Mouse (Mus musculus): ENCODE measurements at regions not wholly inside any gene's neighbourhood (a gene's known extent, or its start where the extent isn't known, plus 50 kb on each side); places are given as distances from the start of the nearest gene placed in this dataset.

DNA sequence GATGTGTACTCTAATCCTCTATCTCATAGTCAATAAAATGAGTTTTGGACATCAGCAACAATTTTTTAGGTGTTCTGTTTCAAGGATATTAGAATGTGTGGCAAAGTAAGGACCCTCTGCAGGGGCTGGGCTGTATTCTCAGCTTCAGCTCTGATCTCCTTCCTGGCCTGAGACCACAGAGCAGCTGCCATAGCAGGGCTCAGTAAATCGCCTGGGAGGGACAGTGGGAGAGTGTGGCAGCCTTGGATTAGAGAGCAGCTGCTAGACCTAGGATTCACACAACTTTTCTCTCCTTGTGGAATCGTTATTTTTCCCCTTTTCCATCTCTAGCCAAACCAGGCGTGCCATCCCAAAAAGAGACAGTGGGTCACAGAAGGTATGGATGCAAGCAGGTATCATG, 222.8 kb downstream of the Cog6 start:
- DNase-seq (ENCODE audit: low read depth in 3 of 3, low spot score in 3 of 3): no peak
- H3K4me3 ChIP-seq (ENCODE audit: insufficient read depth in 1 of 2, low read depth in 2 of 2, low read length in 2 of 2): no peak overlapping the region
- H3K9ac ChIP-seq (replicated peaks): no peak overlapping the region
- no peaks in the 10 kb centered on the region for H3K27me3 ChIP-seq (ENCODE audit: control insufficient read depth, insufficient read depth, low read length)
- no peaks in the 10 kb centered on the region for H3K36me3 ChIP-seq (replicated peaks; ENCODE audit: control insufficient read depth, insufficient read depth, low read depth)
- no peaks in the 10 kb centered on the region for H3K4me1 ChIP-seq (replicated peaks; ENCODE audit: control insufficient read depth in 2 of 2, insufficient read depth in 2 of 2, low read length in 1 of 2)
- no peak for ATAC-seq (ENCODE audit: insufficient read depth)
- TF ChIP-seq EP300 (IDR thresholded peaks at IDR 0.05; ENCODE audit: low read depth) (no peak), CTCF (IDR thresholded peaks at IDR 0.05; ENCODE audit: low read depth) (no peak)
- H3K4me2 ChIP-seq (ENCODE audit: low read depth): no peak overlapping the region
- 52% methylated on average over 3 of the region's 3 CpGs for WGBS (ENCODE audit: insufficient replicate concordance)
- no peaks in the 10 kb centered on the region for H3K9me3 ChIP-seq (ENCODE audit: control insufficient read depth, low read length)
- no peak overlapping the region for H3K27ac ChIP-seq

GRCm38 (mm10) chr3:52792801-52793200, 224.2 kb downstream of the Cog6 start:
- Histone ChIP-seq H3K9me3 (ENCODE audit: control insufficient read depth, low read length) (no peaks in the 10 kb centered on the region), H3K9ac (replicated peaks) (no peak overlapping the region), H3K4me1 (replicated peaks; ENCODE audit: control insufficient read depth in 2 of 2, insufficient read depth in 2 of 2, low read length in 1 of 2) (peaks cover 0 to 3% of the 10 kb centered on the region in 2 experiments; a peak in 2 of 4 replicates), H3K27ac (no peak overlapping the region), H3K4me2 (ENCODE audit: low read depth) (no peak overlapping the region), H3K4me3 (ENCODE audit: insufficient read depth in 1 of 2, low read depth in 2 of 2, low read length in 2 of 2) (no peak overlapping the region), H3K27me3 (ENCODE audit: control insufficient read depth, insufficient read depth, low read length) (no peaks in the 10 kb centered on the region), H3K36me3 (replicated peaks; ENCODE audit: control insufficient read depth, insufficient read depth, low read depth) (no peaks in the 10 kb centered on the region)
- ATAC-seq (ENCODE audit: insufficient read depth): no peak
- no peak for TF ChIP-seq CTCF (IDR thresholded peaks at IDR 0.05; ENCODE audit: low read depth)
- TF ChIP-seq EP300 (IDR thresholded peaks at IDR 0.05; ENCODE audit: low read depth): no peak
- WGBS (ENCODE audit: insufficient replicate concordance): 64% methylated on average over 3 of the region's 3 CpGs
- DNase-seq (ENCODE audit: low read depth in 3 of 3, low spot score in 3 of 3): no peak

DNA sequence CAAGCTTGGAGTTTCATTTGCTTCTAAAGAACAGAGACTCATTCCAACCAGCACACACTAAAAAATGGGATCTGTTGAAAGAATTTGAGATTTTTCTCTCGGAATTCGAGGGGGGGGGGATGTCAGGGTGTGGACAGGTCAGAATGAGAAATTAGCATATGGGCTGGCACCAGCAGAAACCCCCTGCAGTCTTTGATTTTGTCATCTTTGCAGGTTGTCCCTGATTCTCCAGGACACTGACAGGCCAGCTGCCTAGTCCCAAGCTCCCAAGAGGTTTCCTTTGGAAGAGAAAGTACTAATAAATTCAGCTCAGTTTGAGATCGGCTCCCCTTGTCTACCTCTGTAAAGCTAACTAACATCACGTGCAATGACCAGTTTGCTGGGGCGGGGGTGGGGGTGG, 224.9 kb downstream of the Cog6 start:
- ATAC-seq (ENCODE audit: insufficient read depth): no peak
- 27% methylated on average over 5 of the region's 5 CpGs for WGBS (ENCODE audit: insufficient replicate concordance)

DNA sequence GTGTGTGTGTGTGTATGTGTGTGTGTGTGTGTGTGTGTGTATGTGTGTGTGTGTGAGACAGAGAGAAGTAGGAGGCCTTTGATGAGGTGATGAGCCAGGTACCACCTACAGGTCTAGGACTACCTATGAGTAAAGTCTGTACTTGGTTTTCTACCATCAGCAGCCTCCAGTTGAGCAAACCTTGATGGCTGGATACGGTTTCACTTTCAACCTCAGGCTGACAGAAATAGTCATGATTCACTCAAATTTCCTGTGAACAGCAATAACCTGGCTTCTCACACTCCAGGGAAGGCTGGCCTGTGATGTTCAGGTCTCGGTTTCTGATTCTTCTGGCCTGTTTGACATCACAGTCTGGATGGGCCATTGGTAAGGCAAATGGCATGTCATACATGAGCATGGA, 226.1 kb downstream of the Cog6 start:
- H3K27ac ChIP-seq: no peak overlapping the region
- WGBS (ENCODE audit: insufficient replicate concordance): 63% methylated on average over 2 of the region's 2 CpGs
- H3K9me3 ChIP-seq (ENCODE audit: control insufficient read depth, low read length): no peaks in the 10 kb centered on the region
- H3K4me3 ChIP-seq (ENCODE audit: insufficient read depth in 1 of 2, low read depth in 2 of 2, low read length in 2 of 2): no peak overlapping the region
- TF ChIP-seq EP300 (IDR thresholded peaks at IDR 0.05; ENCODE audit: low read depth): no peak
- TF ChIP-seq CTCF (IDR thresholded peaks at IDR 0.05; ENCODE audit: low read depth): no peak
- ATAC-seq (ENCODE audit: insufficient read depth) (no peak), DNase-seq (ENCODE audit: low read depth in 3 of 3, low spot score in 3 of 3) (no peak)
- H3K4me1 ChIP-seq (replicated peaks; ENCODE audit: control insufficient read depth in 2 of 2, insufficient read depth in 2 of 2, low read length in 1 of 2): peaks cover 0 to 3% of the 10 kb centered on the region in 2 experiments; a peak in 3 of 4 replicates
- H3K36me3 ChIP-seq (replicated peaks; ENCODE audit: control insufficient read depth, insufficient read depth, low read depth): no peaks in the 10 kb centered on the region
- H3K9ac ChIP-seq (replicated peaks): no peak overlapping the region
- H3K27me3 ChIP-seq (ENCODE audit: control insufficient read depth, insufficient read depth, low read length): no peaks in the 10 kb centered on the region
- H3K4me2 ChIP-seq (ENCODE audit: low read depth): no peak overlapping the region

More for the DNA sequence above, 224.9 kb downstream of the Cog6 start:
- no peak for DNase-seq (ENCODE audit: low read depth in 3 of 3, low spot score in 3 of 3)
- Histone ChIP-seq H3K4me1 (replicated peaks; ENCODE audit: control insufficient read depth in 2 of 2, insufficient read depth in 2 of 2, low read length in 1 of 2) (peaks cover 0 to 3% of the 10 kb centered on the region in 2 experiments; a peak in 3 of 4 replicates), H3K27me3 (ENCODE audit: control insufficient read depth, insufficient read depth, low read length) (no peaks in the 10 kb centered on the region), H3K4me3 (ENCODE audit: insufficient read depth in 1 of 2, low read depth in 2 of 2, low read length in 2 of 2) (no peak overlapping the region), H3K36me3 (replicated peaks; ENCODE audit: control insufficient read depth, insufficient read depth, low read depth) (no peaks in the 10 kb centered on the region), H3K4me2 (ENCODE audit: low read depth) (no peak overlapping the region), H3K27ac (no peak overlapping the region), H3K9ac (replicated peaks) (no peak overlapping the region), H3K9me3 (ENCODE audit: control insufficient read depth, low read length) (no peaks in the 10 kb centered on the region)
- no peak for TF ChIP-seq EP300 (IDR thresholded peaks at IDR 0.05; ENCODE audit: low read depth)
- TF ChIP-seq CTCF (IDR thresholded peaks at IDR 0.05; ENCODE audit: low read depth): no peak

DNA sequence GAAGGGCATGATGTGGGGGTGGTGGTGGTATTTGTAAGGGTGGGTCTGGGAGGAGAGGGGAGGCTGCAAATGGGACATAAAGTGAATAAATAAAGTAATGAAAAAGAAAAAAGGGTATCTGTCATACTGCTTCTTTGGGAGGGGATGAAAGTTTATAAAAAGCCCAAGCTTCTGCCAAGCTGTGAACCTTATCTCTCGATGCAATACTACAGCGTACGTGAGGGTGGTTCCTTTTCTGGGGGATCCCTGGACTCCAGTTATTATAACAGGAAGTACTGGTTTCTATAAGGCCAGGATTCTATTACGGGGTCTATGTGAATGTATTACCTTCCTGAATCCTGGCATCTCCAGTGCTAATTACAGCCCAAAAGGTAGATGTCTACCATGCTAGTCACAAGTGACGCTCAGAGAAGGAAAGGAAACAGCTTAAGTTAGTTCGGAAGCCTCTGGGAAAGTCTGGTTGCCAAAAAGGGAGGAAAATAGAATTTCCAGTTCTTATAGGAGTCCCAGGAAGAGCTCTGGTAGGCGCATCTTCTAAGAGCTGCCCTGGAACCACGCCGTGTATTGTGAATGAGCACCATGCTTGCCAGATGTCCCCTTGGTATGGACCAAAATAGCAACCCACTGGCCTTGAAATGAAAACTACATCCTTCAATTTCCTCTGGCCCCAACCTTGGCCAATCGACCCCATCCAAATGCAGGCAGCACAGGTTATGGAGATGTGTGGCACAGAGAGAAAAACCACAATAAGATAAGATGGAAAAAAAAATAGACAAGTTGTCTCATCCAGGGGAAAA, 228.9 kb downstream of the Cog6 start:
- H3K4me2 ChIP-seq (ENCODE audit: low read depth): no peak overlapping the region
- 45% methylated on average over 10 of the region's 10 CpGs for WGBS (ENCODE audit: insufficient replicate concordance)
- no peak overlapping the region for H3K9ac ChIP-seq (replicated peaks)

More for the DNA sequence above, 228.9 kb downstream of the Cog6 start:
- Histone ChIP-seq H3K27ac (no peak overlapping the region), H3K27me3 (ENCODE audit: control insufficient read depth, insufficient read depth, low read length) (no peaks in the 10 kb centered on the region), H3K36me3 (replicated peaks; ENCODE audit: control insufficient read depth, insufficient read depth, low read depth) (no peaks in the 10 kb centered on the region), H3K9me3 (ENCODE audit: control insufficient read depth, low read length) (no peaks in the 10 kb centered on the region), H3K4me1 (replicated peaks; ENCODE audit: control insufficient read depth in 2 of 2, insufficient read depth in 2 of 2, low read length in 1 of 2) (peaks cover 2 to 3% of the 10 kb centered on the region in 2 experiments; a peak in 3 of 4 replicates), H3K4me3 (ENCODE audit: insufficient read depth in 1 of 2, low read depth in 2 of 2, low read length in 2 of 2) (no peak overlapping the region)
- ATAC-seq (ENCODE audit: insufficient read depth): peak; percentile 50; the same call in 1 of the 2 replicates
- DNase-seq (ENCODE audit: low read depth in 3 of 3, low spot score in 3 of 3): no peak
- TF ChIP-seq EP300 (IDR thresholded peaks at IDR 0.05; ENCODE audit: low read depth) (peak; percentile 18; the same call in 1 of the 2 replicates), CTCF (IDR thresholded peaks at IDR 0.05; ENCODE audit: low read depth) (no peak)
